Mouse (Mus musculus) embryonic stem cell, embryonic (primary cell): Measurements from ENCODE around the gene Fgd3.

Experiments
- CTCF ChIA-PET, 4 experiments: fragments of 300-600 bp in 2 of 4; fragments of 350-600 bp in 2 of 4; sonication (Branson Sonifier 250); formaldehyde crosslinking; loops; one replicate each; lab custom pipeline; 2022; ENCODE audit warnings: inconsistent platforms in 2 of 4; lab: Charles Lee
- POLR2A ChIA-PET, 4 experiments: fragments of 300-600 bp in 2 of 4; fragments of 350-600 bp in 2 of 4; sonication (Branson Sonifier 250); formaldehyde crosslinking; loops; one replicate each; lab custom pipeline; 2022; ENCODE audit warnings: antibody characterized with exemption in 4 of 4, inconsistent platforms in 1 of 4; lab: Charles Lee

Fgd3 gene

GRCm38 (mm10) chr13:49322169-49322568 is 2.1 kb upstream of the Fgd3 start:
- CTCF ChIA-PET, result interaction anchor here in 2 of 4 experiments (0.6 to 1.3 kb wide), 2 partner anchors 59 to 219 kb away, joined by 4 to 6 read pairs; no protein-coding TSS in a partner anchor
- POLR2A ChIA-PET, result interaction anchor here in 2 of 4 experiments (1.2 to 1.7 kb wide), 3 partner anchors 17 to 43 kb away, joined by 3 to 6 read pairs (median 3); partner anchors contain the start of gene Bicd2 (in 1 of the 2)

- POLR2A ChIA-PET, result interaction anchor here in 2 of 4 experiments (0.7 to 1.7 kb wide), 3 partner anchors 13 to 43 kb away, joined by 3 to 4 read pairs (median 3); no protein-coding TSS in a partner anchor
Observed at GRCm38 (mm10) chr13:49321452-49321851, 1.3 kb upstream of the Fgd3 start.

GRCm38 (mm10) chr13:49320514-49320913 is 403 bp upstream of the Fgd3 start:
- ChIA-PET POLR2A (interaction anchor here in 2 of 4 experiments (0.7 to 1.7 kb wide), 4 partner anchors 12 to 72 kb away, joined by 3 to 4 read pairs (median 4); partner anchors contain the start of gene Susd3 (in 1 of the 2)), CTCF (interaction anchor here in 1 of 4 experiments (0.6 kb wide), 1 partner anchor 64 kb away, joined by 3 read pairs; no protein-coding TSS in a partner anchor)

More at GRCm38 (mm10) chr13:49321452-49321851, 1.3 kb upstream of the Fgd3 start:
- CTCF ChIA-PET, result interaction anchor here in 1 of 4 experiments (0.6 kb wide), 1 partner anchor 219 kb away, joined by 6 read pairs; no protein-coding TSS in a partner anchor

DNA sequence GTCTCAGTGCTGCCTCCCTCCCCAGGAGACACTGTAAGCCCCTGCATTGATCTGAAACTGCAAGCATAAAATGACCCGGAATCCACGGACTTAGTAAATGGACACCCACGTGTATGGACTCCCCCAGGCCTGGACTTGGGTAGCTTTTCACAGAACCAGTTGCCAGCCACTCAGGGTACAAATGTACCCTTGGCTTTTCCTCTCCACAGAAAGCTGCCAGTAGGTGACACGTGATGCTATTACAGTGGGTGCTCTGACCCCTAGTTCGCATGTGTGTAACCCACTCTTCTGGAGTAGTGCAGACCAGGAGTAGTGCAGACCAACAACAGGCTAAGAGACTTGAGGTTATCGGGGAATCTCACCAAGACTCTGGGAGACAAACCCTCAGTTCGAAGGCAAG is 2.2 kb downstream of the Fgd3 start:
- POLR2A ChIA-PET, result interaction anchor here in 2 of 4 experiments (0.5 to 1.1 kb wide), 2 partner anchors 11 to 109 kb away, joined by 3 to 6 read pairs; no protein-coding TSS in a partner anchor
- CTCF ChIA-PET, result interaction anchor here in 1 of 4 experiments (1.9 kb wide), 1 partner anchor 63 kb away, joined by 6 read pairs; no protein-coding TSS in a partner anchor

DNA sequence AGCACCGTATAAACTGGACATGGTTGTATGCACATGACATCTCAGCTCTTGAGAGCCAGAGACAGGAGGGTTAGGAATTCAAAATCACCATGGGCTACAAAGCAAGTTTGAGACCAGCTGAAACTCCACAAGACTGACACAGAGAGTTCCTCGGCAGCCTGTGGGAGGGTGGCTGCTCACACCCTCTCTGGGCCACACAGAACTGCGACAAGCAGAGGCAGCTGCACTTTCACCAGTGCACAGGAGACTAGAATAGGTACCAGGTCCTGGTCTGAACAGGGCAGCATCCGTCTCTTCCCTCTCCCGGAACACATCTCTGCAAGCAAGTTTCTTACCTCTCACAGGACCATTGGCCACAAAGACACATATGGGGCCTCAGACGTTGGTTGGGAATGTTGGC is 2.6 kb downstream of the Fgd3 start:
- ChIA-PET POLR2A (interaction anchor here in 3 of 4 experiments (0.5 to 1.4 kb wide), 4 partner anchors 11 to 109 kb away, joined by 3 to 6 read pairs (median 4); partner anchors contain the start of genes Bicd2 (in 1 of the 3) and Card19 (in 1 of the 3)), CTCF (interaction anchor here in 2 of 4 experiments (0.9 to 1.9 kb wide), 2 partner anchors 21 to 64 kb away, joined by 3 to 6 read pairs; no protein-coding TSS in a partner anchor)

- CTCF ChIA-PET, result interaction anchor here in 2 of 4 experiments (0.7 to 1.9 kb wide), 3 partner anchors 20 to 190 kb away, joined by 3 to 10 read pairs (median 6); no protein-coding TSS in a partner anchor
- POLR2A ChIA-PET, result interaction anchor here in 3 of 4 experiments (0.6 to 1.5 kb wide), 7 partner anchors 9 to 146 kb away, joined by 3 to 5 read pairs (median 4); partner anchors contain the start of genes Bicd2 (in 1 of the 3) and Card19 (in 1 of the 3)
Observed at GRCm38 (mm10) chr13:49316386-49317162, 3.5 kb downstream of the Fgd3 start.

DNA sequence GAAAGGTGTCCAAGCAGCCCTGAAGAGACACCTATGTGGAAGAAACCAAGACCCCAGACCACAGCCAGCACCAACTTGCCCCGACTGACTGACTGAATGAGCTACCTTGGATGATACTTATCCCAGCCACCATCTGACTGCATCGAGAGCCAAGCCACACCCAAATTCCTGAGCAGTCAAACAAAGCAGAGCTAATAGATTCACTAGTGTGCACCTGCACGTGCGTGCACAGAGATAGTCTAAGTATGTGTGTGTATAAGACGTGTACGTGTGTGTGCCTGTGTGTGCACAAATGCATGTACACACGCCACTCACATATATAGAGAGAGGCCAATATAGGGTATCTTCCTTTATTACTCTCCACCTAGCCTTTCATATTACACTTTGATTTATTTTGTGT is 8.5 kb downstream of the Fgd3 start:
- POLR2A ChIA-PET, result interaction anchor here in 3 of 4 experiments (0.6 to 1.4 kb wide), 7 partner anchors 13 to 81 kb away, joined by 3 to 6 read pairs (median 3); partner anchors contain the start of gene Bicd2 (in 1 of the 3)
- CTCF ChIA-PET, result interaction anchor here in 2 of 4 experiments (0.6 to 0.7 kb wide), 2 partner anchors 27 to 64 kb away, joined by 3 read pairs; no protein-coding TSS in a partner anchor

DNA sequence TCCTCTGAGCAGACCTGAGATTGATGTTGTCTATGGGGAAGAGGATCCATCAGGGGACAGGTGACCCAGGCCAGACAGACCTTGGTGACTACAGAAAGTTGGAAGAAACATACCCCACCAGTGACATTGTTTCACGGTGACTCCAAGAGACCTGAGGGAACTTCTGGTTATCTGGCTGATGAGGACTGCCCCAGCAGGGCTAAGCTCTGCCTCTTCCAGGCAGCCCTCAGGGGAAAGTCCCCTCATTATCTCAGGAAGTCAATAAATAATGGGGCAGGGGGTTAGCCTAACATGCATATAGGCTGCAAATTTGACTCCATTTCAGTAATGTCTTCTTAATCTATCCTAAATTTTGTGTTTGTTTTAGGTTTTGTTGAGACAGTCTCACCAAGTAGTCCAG is 10.6 kb downstream of the Fgd3 start:
- POLR2A ChIA-PET, result interaction anchor here in 1 of 4 experiments (0.6 kb wide), 1 partner anchor 62 kb away, joined by 5 read pairs; no protein-coding TSS in a partner anchor
- CTCF ChIA-PET, result interaction anchor here in 1 of 4 experiments (0.5 kb wide), 1 partner anchor 19 kb away, joined by 3 read pairs; no protein-coding TSS in a partner anchor

- CTCF ChIA-PET, result no interaction called here
- POLR2A ChIA-PET, result interaction anchor here in 3 of 4 experiments (0.6 to 1.8 kb wide), 3 partner anchors 11 to 61 kb away, joined by 4 to 7 read pairs (median 5); partner anchors contain the start of gene Fgd3 (in 1 of the 3)
Observed at GRCm38 (mm10) chr13:49308861-49309403, 11.2 kb downstream of the Fgd3 start.

- ChIA-PET POLR2A (interaction anchor here in 2 of 4 experiments (0.7 to 1.8 kb wide), 4 partner anchors 9 to 14 kb away, joined by 3 to 7 read pairs (median 4); partner anchors contain the start of gene Fgd3 (in 1 of the 2)), CTCF (interaction anchor here in 2 of 4 experiments (0.6 to 0.7 kb wide), 2 partner anchors 73 to 584 kb away, joined by 3 to 4 read pairs; no protein-coding TSS in a partner anchor)
Observed at GRCm38 (mm10) chr13:49308206-49308605, 11.9 kb downstream of the Fgd3 start.

- ChIA-PET POLR2A (interaction anchor here in 3 of 4 experiments (0.6 to 1.8 kb wide), 6 partner anchors 9 to 205 kb away, joined by 3 to 7 read pairs (median 4); partner anchors contain the start of gene Fgd3 (in 2 of the 3)), CTCF (interaction anchor here in 2 of 4 experiments (0.6 to 0.7 kb wide), 2 partner anchors 73 to 585 kb away, joined by 3 to 4 read pairs; no protein-coding TSS in a partner anchor)
Observed at GRCm38 (mm10) chr13:49307311-49307969, 12.7 kb downstream of the Fgd3 start.

GRCm38 (mm10) chr13:49306771-49307310 is 13.3 kb downstream of the Fgd3 start:
- ChIA-PET POLR2A (interaction anchor here in 2 of 4 experiments (1.1 to 1.8 kb wide), 3 partner anchors 8 to 13 kb away, joined by 4 to 7 read pairs (median 4); partner anchors contain the start of gene Fgd3 (in 1 of the 2)), CTCF (no interaction called here)

- ChIA-PET POLR2A (no interaction called here), CTCF (no interaction called here)
Observed at GRCm38 (mm10) chr13:49300771-49301170, 19.3 kb downstream of the Fgd3 start.

- CTCF ChIA-PET, result interaction anchor here in 2 of 4 experiments (0.7 to 1.3 kb wide), 2 partner anchors 8 to 82 kb away, joined by 3 to 4 read pairs; no protein-coding TSS in a partner anchor
- POLR2A ChIA-PET, result interaction anchor here in 2 of 4 experiments (0.6 to 2.0 kb wide), 7 partner anchors 9 to 51 kb away, joined by 3 to 7 read pairs (median 4); no protein-coding TSS in a partner anchor
Observed at GRCm38 (mm10) chr13:49298514-49299381, 21.4 kb downstream of the Fgd3 start.

DNA sequence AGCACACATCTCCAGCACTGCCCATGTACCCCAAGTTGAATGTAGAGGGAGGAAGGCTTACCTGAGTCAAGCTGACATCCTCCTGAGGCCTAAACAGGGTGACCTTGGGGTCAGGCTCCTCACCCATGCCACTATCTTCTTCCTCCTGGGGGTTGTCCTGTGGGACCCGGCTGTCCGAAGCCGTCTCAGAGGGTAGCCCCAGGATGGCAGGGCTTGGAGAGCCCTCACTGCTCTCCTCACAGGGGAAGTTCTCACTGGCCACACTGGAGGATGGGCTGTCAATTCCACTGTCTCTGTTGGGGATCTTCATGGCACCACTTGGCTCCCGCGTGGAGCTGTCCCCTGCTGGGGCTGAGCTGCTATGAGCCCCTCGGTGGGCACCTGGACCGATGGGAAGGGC is 23.8 kb downstream of the Fgd3 start:
- POLR2A ChIA-PET, result no interaction called here
- CTCF ChIA-PET, result interaction anchor here in 2 of 4 experiments (0.6 to 1.1 kb wide), 2 partner anchors 21 to 143 kb away, joined by 3 to 10 read pairs; no protein-coding TSS in a partner anchor

- POLR2A ChIA-PET, result interaction anchor here in 1 of 4 experiments (0.6 kb wide), 1 partner anchor 14 kb away, joined by 3 read pairs; no protein-coding TSS in a partner anchor
Observed at GRCm38 (mm10) chr13:49294108-49294507, 26.0 kb downstream of the Fgd3 start.

More at GRCm38 (mm10) chr13:49294108-49294507, 26.0 kb downstream of the Fgd3 start:
- CTCF ChIA-PET, result no interaction called here
